Mouse (Mus musculus) ES-Bruce4 (cell line): ENCODE results near the gene Ccsap.

Experiments
- CTCF ChIP-seq: IDR thresholded peaks from one replicate; pipeline ENCODE4 v1.8.1; 2011; ENCODE audit warnings: low read depth, low read length
- POLR2A ChIP-seq: IDR thresholded peaks from one replicate; pipeline ENCODE4 v1.8.1; 2011; ENCODE audit warnings: low read length; ENCODE audit not compliant: insufficient read depth

DNA sequence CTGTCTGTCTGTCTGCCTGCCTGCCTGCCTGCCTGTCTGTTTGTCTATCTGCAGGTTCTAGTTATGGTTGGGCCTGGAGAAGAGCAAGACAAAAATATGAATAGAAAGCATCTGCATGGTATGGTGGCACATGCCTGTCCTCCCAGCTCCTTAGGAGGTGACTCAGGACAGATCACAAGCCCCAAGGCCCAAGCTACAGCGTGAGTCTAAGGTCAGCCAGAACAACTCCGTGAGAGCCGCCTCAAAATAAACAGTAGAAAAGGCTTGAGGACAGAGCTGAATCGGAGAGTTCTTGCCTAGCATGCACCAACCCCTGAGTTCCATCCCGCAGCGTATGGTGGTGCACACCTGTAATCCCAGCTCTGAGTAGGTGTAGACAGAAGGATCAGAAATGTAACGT, 5.8 kb upstream of the Ccsap start:
- no peak for TF ChIP-seq CTCF
- TF ChIP-seq POLR2A, result no peak
